Mouse (Mus musculus): ENCODE results near the gene Nodal.
A peak's percentile ranks its signal among the peaks of the same experiment; 100 is the strongest.

Gene Nodal

DNA sequence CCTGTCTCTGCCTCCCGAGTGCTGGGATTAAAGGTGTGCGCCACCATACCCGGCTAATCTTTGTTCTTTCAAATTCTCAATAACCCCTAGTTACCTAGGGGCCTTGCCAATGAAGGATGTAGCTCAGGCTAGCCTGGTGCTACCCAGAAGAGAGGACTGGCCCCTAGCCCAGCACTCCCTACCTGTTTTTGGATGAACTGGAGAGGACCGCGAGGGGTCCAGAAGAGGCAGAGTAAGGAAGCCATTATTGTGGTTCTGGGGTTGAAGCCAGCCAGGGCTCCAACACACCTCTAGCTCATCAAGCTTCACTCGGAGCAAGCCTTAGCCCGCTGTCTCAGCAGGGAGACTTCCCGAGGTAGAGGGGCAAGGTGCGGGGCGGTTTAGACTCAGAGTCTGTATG, at the start of gene Nodal:
TSS of gene Nodal (plus strand) at position 301 of the 400 bp plus-strand sequence.
- no peak for DNase-seq (ENCODE audit: low spot score)

DNA sequence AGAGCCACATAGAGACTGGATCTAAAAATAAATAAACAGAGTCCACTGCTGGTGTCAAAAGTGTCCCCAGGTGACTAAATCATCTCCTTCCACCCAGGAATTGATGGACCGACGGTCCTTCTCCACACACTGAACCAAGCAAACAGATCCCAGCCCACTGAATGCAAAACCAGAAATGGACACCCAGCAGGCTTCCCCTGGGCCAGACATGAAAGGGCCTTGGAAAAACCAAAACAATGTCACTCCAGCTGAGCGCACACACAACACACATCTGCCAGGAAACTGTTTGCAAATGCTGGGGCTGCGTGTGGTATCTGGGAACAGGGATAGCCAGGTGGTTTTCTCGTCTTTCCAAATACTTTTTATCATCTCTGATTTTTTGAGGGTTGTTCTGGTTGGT, 48.0 kb upstream of the Nodal start:
- no peak for DNase-seq (ENCODE audit: low spot score)

DNA sequence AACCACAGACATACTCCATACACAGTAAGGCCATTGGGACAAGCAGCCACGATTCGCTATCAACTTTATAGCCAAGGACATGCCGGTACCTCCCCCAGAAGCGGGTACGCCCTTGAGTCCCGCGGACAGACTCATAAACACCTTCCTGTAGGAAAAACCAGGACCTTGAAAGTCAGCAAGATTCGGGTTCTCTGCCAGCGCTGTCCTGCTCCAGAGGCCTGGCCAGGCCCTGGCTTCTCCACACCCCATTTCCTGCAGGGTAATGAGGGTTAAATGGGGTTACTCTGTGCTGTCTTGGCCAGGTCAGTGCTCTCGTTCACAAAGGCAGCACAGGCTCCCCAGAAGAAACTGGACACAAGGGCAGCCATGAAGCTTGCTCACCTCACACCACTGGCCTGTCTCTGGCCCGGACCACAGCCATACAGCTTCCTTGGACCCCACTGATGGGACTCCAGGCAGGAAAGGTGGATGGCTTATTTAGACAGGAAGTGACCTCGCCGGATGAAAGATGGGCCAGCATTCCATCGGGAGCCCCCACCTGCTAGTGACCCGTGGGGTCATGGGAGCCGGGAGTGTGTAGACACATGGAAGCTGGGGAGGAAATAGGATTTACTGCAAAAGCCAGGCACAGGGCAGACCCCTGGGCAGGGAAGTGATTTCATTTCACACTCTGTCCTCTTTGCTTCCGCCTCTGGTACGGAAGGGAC, 47.3 kb upstream of the Nodal start:
- DNase-seq (ENCODE audit: low spot score), result no peak

DNA sequence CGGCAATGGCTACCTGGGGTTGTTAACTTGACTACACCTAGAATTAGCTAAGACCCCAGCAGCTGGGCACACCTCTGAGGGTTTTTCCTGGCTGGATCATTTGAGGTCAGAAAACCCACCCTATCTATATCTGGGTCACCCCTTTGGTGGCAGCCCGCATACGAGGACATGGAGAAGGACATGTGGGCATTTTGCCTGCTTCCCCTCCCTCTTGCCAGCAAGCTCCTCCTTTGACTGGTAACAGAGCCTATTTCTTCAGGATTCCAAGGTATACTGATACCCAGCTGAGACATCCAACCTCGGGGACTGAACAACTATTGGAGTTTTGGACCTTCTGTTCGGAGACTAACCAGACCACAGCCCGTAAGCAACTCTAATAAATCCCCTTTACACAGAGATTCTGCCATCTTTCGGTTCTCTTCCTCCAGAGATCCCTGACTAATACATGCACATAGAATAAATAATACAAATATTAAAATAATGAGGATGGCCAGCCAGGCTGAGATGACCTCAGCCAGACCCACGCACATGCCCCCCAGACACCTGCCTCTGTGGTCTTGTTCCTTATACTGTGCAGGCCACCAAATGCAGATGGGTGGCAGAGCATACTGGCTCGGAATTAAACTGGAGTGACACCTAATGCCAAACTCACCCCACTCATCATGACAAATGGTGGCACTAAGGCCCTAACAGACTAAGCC, 45.7 kb upstream of the Nodal start:
- no peak for DNase-seq (ENCODE audit: low spot score)

DNA sequence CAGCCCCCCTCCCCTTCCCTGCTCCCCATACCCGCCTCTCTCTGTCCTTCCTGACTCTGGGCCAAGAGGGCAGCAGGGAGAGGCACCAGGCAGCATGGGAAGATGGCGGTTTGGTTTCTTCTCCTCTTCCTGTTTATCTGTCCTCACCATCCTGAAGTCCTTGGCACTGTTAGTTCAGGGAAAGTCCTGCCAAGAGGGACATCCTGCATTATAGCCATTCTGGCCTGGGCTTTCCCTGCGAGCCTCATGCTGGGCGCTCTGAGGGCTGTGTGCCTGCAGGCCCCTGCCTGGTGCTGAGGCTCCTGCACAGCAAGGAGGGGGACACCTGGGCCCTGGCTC, 45.2 kb upstream of the Nodal start:
- no peak for DNase-seq (ENCODE audit: low spot score)

DNA sequence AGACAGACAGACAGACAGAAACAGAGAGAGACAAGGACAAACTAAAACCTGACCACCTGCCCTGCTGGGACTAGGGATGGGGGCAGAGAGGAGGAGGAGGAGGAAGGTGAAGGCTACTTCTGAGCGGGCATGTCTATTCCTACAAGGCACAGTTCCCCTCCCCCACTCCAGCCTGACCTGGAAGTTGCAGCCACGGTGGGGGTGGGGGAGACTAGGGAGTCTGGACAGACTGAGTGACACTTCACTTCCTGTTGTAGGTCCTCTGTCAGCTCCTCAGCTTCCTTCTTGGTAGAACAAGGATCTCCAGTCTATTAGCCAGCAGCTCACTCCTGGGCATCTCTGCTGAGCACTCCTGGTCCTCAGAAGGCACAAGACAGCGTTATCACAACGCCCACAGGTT, 43.7 kb upstream of the Nodal start:
- DNase-seq (ENCODE audit: low spot score), result no peak

DNA sequence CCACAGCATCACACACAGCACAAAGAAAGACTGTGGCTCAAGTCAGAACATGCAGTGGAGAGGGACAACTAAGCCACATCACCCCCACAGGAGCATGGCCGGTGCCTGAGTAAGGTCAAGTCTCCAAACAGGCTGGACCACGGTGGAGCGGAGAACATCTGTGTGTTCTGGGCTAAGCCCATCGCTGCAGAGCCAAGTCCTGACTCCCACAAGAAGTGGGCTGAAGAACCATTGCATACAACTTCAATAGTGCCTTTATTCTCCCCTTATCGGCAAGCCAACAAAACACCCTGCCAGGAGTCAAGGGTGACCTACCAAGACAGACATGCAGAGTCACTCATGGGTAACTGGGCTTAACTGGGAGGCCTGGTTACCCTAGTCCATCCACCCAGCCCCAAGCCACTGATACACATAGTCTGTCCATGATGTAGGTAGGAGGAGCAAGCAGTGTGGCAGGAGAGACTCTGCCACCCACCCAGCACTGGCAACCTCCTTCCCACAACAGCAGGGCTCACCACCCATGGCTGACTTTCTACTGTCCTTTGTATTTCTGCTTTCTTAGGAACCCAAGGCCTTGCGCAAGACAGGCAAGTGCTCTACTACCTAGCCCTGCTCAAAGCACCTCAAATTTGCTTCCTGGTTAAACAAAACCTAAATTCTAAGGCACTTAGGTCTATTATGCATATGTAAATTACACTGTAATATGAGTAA, 42.8 kb upstream of the Nodal start:
- DNase-seq (ENCODE audit: low spot score), result no peak

DNA sequence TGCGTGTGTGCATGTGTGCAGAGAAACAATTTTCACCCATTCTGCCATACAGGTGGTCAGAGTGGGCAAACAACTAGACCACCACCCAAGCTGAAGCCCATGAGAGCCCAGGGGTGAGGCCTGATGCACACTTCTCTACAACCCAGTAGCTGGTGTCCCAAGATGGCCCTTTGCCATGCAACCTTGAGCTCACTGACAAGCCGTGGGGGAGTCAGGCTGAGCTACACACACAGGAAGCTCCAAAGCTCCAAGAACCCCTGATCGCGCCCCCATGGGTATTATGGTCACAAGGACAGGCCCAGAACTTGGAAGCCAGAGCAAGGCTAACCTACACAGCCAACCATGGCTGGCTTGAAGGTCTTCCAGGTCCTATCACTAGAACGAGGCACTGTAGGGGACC, 39.7 kb upstream of the Nodal start:
- no peak for DNase-seq (ENCODE audit: low spot score)

DNA sequence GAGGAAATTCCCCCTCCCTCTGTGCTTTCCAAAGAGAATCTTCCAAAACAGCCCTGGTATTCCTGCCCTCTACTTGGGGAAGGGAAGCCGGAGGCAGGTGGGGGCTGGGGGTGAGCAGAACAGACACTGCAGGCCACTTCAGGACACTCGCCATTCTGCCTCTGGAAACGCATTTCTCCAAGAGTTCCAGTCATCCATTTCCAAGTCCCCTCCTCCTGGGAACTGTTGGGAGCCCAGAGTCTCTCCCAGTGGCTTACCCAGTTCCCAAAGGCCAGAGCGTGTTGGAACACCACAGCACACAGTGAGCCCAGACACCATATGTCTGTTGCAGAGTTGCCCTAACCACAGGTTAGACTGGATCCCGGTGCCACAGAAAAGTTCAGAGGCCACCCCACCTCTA, 39.1 kb upstream of the Nodal start:
- no peak for DNase-seq (ENCODE audit: low spot score)

DNA sequence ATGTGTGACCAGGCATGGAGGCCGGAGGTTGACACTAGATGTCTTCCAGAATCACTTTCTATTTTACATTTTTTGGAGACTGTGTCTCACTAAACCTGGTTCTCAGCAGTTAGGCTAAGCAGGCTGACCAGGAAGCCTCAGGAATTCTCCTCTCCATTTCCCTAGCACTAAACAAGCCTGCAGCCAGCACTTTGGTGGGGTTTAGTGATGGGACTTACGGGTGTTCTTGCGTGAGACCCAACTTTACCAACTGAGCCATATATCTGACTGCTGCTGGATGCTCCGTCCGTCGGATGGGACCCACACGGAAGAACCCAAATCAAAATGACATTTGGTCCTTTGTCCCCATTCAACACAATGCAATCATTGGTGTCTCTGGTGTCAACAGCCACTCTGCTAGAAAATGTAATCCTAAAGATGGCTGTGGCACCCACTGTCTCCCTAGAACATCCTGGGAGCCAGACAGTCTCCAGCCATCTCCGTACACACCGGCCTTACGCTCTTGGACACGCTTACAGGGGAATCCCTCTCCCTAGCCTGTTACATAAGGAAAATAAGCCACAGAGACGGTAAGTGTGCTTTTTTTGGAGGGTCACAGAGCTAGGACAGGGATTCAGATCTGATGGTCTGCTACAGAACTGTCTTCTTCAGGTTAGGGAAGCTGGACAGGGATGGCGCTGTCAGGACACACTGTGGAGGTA, 38.3 kb upstream of the Nodal start:
- DNase-seq (ENCODE audit: low spot score), result no peak

DNA sequence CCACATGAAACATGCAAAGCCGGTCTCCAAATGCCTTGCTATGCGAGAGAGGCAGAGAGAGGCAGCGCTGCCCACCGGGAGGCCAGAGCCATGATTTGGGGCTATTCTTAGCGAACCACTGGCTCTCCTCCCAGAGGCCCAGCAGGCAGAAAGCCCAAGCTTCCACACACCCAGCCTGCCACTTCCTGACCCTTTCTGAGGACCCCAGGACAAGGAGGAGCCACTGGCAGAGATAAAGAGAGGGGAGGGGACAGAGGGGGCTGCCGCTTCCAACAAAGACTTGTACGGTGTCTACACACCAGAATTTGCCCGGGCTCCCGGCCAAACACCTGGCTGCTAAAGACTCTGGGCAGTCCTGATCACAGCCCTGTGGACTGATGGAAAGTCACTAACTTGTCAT, 37.6 kb upstream of the Nodal start:
- DNase-seq (ENCODE audit: low spot score), result no peak

DNA sequence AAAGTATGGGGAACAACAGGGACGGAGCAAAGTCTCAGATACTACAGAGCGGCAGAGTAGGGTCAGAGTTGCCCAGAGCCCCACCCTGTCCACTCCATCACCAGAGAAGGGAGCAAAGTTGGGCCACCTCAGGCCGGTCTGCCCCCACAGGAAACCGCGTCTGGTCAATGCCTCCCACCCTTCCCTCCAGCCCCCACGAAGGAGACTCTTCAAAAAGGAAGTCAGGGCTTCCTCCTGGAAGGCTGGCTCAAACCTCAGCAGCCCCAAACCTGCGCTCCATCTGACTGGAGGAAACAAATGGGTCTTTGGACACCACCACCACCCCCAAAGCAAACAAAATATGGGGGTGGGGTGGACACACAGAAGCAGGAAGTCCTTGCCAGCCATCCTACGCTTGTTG, 35.9 kb upstream of the Nodal start:
- no peak for DNase-seq (ENCODE audit: low spot score)

DNA sequence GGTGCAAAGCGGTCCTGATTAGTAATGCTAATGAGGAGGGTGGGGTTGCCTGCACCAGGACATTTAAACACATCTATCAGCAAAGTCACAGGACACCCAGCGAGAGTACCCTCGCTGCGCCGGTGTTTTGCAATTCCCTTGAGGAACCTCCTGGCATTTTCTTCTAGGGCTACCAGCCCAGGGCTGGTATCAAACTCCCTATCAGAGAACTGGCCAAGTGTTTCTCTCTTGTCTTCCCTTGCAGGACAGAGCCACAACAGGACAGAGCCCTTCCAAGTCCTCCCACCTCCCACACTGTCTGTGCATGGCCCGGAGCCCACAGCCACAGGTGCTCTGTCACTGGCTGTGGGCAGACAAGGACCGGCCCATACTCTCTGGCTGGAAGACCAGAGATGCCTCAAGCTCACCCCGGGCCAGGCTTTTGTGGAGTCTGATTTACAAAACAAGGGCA, 35.5 kb upstream of the Nodal start:
- DNase-seq (ENCODE audit: low spot score), result no peak

DNA sequence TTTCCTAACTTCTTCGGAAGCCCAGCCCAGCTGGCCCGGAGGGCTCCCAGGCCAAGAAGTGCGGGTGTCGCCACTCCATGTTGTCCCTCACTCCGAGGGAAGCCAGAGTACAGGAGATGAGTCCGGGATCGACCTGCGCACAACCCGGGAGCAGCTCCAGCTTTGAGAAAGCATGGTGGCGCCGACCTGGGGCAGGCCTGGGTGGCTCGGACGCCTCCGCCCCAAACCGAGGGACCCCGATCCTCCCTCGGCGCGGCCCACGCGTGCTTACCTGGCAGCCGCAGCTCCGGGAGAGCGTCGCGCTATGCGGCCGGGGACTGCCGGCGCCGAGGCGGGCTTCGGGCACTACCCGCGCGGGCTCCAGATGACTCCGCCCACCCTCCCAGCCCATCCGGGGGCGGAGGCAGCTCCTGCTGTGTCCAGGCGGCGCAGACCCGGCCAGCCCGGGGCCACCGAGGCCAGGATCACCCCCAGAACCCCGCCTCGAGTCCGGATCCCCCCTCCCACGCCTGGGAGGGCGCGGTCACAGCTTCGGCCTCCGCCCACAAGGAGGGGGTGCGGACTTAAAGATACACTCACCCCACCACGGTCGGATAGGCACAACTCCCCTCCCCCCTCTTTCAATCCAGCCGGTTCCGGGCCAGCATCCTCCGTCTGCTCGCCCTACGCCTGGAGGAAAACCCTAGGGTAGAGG, 34.6 kb upstream of the Nodal start, which contains the start of gene Pald1:
TSS of gene Pald1 (minus strand) at position 510 of the 694 bp plus-strand sequence.
- peak; percentile 69 for DNase-seq (ENCODE audit: low spot score)

DNA sequence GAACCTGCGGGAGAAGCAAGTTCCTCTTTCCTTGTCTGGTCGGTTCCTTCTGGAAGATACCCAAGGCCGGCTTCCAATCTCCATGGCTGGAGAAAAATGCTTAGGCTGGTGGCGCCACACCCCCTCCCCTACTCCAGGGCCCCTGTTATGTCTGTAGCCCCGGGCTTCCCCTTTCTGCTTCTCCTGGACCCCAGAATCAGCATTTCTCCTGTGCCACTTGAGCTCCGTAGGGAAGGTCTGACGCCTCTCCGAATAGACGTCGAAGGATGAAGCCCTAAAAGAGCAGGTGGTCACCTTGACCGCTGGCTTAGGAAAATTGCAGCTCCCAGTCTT, 34.1 kb upstream of the Nodal start:
- DNase-seq (ENCODE audit: low spot score), result no peak

DNA sequence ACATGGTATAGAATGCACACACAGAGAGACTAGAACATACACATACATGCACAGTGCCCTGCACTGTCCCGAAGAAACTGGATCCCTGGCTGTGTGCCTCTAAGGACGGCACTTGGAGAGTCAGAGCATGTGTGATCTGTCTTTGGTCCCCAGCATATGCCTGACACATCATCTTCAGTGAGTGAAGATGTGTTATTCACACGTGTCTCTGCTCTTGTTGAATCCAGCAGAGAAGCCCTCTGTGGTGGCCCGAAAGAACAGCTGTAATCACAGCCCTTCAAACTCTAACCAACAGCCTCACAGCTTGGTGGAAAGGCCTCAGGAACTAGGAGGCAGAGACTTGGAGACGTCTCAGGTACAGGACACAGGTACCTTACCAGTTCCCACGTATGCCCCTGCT, 32.6 kb upstream of the Nodal start:
- DNase-seq (ENCODE audit: low spot score), result no peak

DNA sequence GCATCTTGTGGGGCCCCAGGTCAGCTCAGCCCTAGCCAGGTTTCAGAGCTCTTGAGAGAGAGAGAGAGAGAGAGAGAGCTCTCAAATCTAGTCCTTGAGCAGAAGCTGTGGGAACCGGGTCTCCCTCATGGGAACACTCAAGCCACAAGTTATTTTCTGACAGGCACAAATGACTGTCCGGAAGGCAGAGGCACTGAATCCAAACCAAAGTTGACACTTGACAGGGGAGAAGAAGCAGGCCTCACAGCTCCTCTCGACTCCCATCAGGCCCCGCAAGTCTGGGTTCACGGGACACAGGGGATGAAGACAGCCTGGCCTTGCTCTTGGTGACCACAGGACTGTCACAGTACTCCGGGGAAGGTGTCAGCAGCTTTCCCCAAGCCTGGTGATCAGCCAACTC, 31.5 kb upstream of the Nodal start:
- no peak for DNase-seq (ENCODE audit: low spot score)

DNA sequence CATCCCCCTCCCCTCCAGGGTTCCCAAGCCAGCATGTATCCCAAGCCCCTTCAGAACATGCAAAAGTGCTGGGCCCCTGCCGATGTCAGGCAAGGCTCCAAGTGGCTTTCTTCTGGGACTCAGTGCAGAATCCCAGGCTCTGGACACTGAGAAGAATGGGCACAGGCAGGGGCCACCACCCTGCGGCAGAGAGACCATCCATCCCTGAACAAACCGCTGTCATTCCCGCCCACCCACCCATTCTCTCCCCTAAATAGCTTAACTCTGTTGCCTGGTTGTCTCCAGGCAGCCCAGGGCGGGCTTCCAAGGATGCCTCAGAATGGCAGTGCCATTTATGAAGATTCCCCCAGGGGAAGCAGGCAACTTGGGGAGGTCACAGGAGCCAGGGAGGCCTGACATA, 28.8 kb upstream of the Nodal start:
- no peak for DNase-seq (ENCODE audit: low spot score)

DNA sequence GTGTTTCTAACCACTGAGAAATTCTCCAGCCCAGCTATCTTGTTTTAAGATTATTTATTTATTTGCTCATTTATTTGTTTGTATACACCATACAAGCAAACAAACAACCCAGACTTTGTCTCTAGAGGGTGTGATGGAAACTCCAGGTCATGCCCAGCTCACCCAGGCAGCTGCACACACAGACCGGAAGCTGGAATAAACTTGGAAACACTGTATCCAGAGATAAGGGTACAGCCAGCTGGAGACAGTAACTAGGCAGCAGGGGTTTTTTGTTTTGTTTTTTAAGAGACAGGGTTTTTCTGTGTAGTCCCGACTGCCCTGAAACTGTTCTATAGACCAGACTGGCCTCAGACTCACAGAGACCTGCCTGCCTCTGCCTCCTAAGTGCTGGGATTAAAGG, 27.6 kb upstream of the Nodal start:
- no peak for DNase-seq (ENCODE audit: low spot score)

DNA sequence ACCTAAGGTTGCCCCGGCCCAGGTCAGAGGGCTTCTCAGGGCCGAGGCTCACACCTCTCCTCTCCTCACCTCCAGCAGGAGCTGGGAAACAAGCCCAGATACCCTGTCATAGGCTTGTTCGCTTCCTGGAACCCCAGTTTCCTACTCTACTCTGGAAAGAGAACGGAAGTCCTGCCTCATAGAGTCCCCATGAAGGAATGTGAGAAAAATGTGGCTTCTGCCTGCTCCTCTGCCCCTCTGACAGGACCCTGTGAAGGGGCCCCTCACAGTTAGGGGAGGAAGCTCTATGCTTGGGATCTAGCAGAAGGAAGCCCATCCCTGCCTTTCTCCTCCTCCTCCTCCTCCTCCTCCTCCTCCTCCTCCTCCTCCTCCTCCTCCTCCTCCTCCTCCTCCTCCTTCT, 25.2 kb upstream of the Nodal start:
- DNase-seq (ENCODE audit: low spot score), result no peak

DNA sequence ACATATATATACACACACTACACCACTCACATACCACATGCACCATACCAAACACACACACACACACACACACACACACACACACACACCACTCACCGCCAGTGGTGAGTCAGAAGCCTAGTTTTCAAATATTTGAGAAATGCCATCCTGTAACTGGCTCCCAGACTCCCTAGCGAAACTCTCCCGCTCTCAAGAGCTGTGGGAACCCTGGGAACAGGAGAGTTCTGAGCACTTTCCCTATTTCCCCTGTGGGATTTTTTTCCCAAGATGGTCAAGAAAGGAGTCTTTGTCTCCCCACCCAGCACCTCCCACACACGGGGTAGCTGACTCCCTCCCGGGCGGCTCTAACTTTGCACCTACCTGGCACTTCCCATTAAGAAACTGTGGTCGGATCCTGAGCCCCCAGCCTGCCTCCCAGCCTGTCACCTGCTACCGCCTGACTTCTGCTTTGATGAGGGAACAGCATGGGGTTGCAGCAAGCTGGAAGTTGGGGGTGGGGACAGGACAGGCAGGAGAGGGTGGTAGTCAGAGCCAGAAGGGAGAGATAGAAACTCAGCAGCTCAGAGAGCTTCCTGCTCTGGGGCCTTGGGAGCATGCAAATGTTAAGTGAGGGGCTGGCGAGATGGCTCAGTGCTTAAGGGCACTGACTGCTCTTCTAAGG, 23.2 kb upstream of the Nodal start:
- peak; percentile 34 for DNase-seq (ENCODE audit: low spot score)

DNA sequence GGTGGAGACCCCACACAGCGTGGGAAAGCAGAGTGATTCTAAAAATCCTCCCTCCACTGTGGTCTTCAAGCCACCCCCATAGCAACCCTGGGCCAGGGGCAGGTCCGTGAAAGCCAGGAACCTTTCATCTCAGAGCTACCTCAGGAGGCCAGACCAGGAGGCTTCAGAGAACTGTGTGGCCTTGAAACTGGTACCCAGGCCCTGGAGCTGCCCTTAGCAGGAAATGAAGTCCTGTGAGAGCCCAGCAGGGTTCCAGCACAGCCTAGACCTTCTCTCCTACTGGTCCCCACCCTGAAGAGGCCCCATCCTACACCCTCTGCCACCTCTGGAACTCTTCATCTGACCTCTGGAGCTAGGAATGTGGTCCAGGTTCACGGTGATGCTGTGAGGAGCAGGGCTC, 19.6 kb upstream of the Nodal start:
- DNase-seq (ENCODE audit: low spot score), result no peak
